Mouse (Mus musculus) lung, postnatal 0 days (tissue): Measurements from ENCODE around the gene Tmed10. TPM values are rescaled to one million over a fixed set of nuclear protein-coding genes. Genes with fewer than 3 reads are reported as not detected.

Experiments used
- ATAC-seq: fragments of 200-750 bp; cut with Nextera tagmentation; 2 replicates; pipeline ENCODE4 v1.8.0; 2017; ENCODE audit warnings: moderate library complexity
- DNase-seq: peaks from one replicate; pipeline ENCODE4 v3.0.0-alpha.2; 2016; ENCODE audit warnings: low spot score
- H3K27ac ChIP-seq: fragments of 300-500 bp; sonication (generic); 2 replicates; pipeline ENCODE4 v1.5.1; 2014; ENCODE audit warnings: antibody characterized with exemption, mild to moderate bottlenecking, low read length, mixed read lengths
- H3K27me3 ChIP-seq: fragments of 300-500 bp; sonication (generic); replicated peaks from 2 replicates; pipeline ENCODE4 v1.6.1; 2014; ENCODE audit warnings: low read length, mixed read lengths; ENCODE audit not compliant: insufficient read depth
- H3K36me3 ChIP-seq: fragments of 300-500 bp; sonication (generic); 2 replicates; pipeline ENCODE4 v1.6.1; 2014; ENCODE audit warnings: low read length, mixed read lengths; ENCODE audit not compliant: insufficient read depth
- H3K4me1 ChIP-seq: fragments of 300-500 bp; sonication (generic); 2 replicates; pipeline ENCODE4 v1.6.1; 2014; ENCODE audit warnings: antibody characterized with exemption, low read depth, low read length, mixed read lengths; ENCODE audit not compliant: insufficient read depth
- H3K4me2 ChIP-seq: fragments of 300-500 bp; sonication (generic); replicated peaks from 2 replicates; pipeline ENCODE4 v1.6.1; 2014; ENCODE audit warnings: low read depth, mild to moderate bottlenecking, low read length, moderate library complexity, mixed read lengths
- H3K4me3 ChIP-seq: fragments of 300-500 bp; sonication (generic); 2 replicates; pipeline ENCODE4 v1.5.1; 2014; ENCODE audit warnings: low read depth, low read length
- H3K9ac ChIP-seq: fragments of 300-500 bp; sonication (generic); replicated peaks from 2 replicates; pipeline ENCODE4 v1.6.1; 2014; ENCODE audit warnings: low read depth, mild to moderate bottlenecking
- H3K9me3 ChIP-seq: fragments of 300-500 bp; sonication (generic); 2 replicates; pipeline ENCODE4 v1.6.1; 2016; ENCODE audit warnings: low read length, mixed read lengths
- CTCF ChIP-seq: IDR thresholded peaks from 2 replicates; pipeline ENCODE4 v1.5.1; 2016; ENCODE audit warnings: antibody characterized with exemption, mild to moderate bottlenecking
- EP300 ChIP-seq: IDR thresholded peaks from 2 replicates; pipeline ENCODE4 v1.6.1; 2016; ENCODE audit warnings: antibody characterized with exemption, mild to moderate bottlenecking, control low read depth
- WGBS: fragments of 180-500 bp; shearing (Covaris S2); extraction: QIAGEN DNeasy Blood & Tissue Kit; methylation state at CpG from one replicate; pipeline ENCODE4 v1.1.7; 2014; 5-methylcytosine and 5-hydroxymethylcytosine counted together
- polyA plus RNA-seq: library from polyadenylated mRNA; unstranded; fragments of >200 nt; fragmentation: Nextera tagmentation; extraction: Ambion mirVana; gene quantifications from 2 replicates; pipeline ENCODE4 v1.2.1, GENCODE M21; 2015

The Tmed10 gene
- polyA plus RNA-seq, 1 experiment from 2014 or later = 354 TPM

GRCm38 (mm10) chr12:85391148-85391547, 16.5 kb upstream of the Tmed10 start:
- WGBS = 86% methylated on average over 7 of the region's 7 CpGs
- H3K27ac ChIP-seq = no peak overlapping the region

GRCm38 (mm10) chr12:85389204-85390185, 14.8 kb upstream of the Tmed10 start:
- Histone ChIP-seq H3K4me1 (peaks cover 20% of the 10 kb centered on the region), H3K27me3 (no peaks in the 10 kb centered on the region), H3K9ac (no peak overlapping the region), H3K4me2 (no peak overlapping the region; the same call in 1 of the 2 replicates), H3K36me3 (no peaks in the 10 kb centered on the region), H3K27ac (peak overlapping the region; percentile 43), H3K4me3 (no peak overlapping the region), H3K9me3 (no peaks in the 10 kb centered on the region)
- DNase-seq (peak; percentile 62), ATAC-seq (peak; percentile 61)
- WGBS = 44% methylated on average over 15 of the region's 15 CpGs
- TF ChIP-seq CTCF (no peak), EP300 (no peak)

More at GRCm38 (mm10) chr12:85391148-85391547, 16.5 kb upstream of the Tmed10 start:
- H3K4me3 ChIP-seq = no peak overlapping the region
- ATAC-seq (no peak), DNase-seq (no peak)
- TF ChIP-seq EP300 = no peak
- no peak for TF ChIP-seq CTCF
- H3K9ac ChIP-seq = no peak overlapping the region
- H3K4me2 ChIP-seq = no peak overlapping the region
- peaks cover 24% of the 10 kb centered on the region for H3K4me1 ChIP-seq
- no peaks in the 10 kb centered on the region for H3K36me3 ChIP-seq
- no peaks in the 10 kb centered on the region for H3K9me3 ChIP-seq
- no peaks in the 10 kb centered on the region for H3K27me3 ChIP-seq

GRCm38 (mm10) chr12:85385995-85386375, 11.3 kb upstream of the Tmed10 start:
- H3K4me3 ChIP-seq = no peak overlapping the region
- H3K9ac ChIP-seq = no peak overlapping the region
- no peak for DNase-seq
- H3K27me3 ChIP-seq = no peaks in the 10 kb centered on the region
- H3K9me3 ChIP-seq = no peaks in the 10 kb centered on the region
- 0 out of 2 replicates have a peak, but pooled peaks cover 11% of the 10 kb centered on the region for H3K4me1 ChIP-seq
- no peaks in the 10 kb centered on the region for H3K36me3 ChIP-seq
- no peak overlapping the region for H3K4me2 ChIP-seq
- WGBS = 41% methylated on average over 5 of the region's 5 CpGs
- no peak for ATAC-seq
- H3K27ac ChIP-seq = no peak overlapping the region
- TF ChIP-seq EP300 = no peak
- no peak for TF ChIP-seq CTCF

GRCm38 (mm10) chr12:85385329-85385994, 10.8 kb upstream of the Tmed10 start:
- WGBS = 62% methylated on average over 10 of the region's 10 CpGs
- H3K27me3 ChIP-seq = no peaks in the 10 kb centered on the region
- no peak overlapping the region for H3K4me3 ChIP-seq
- 0 out of 2 replicates have a peak overlapping the region, but pooled peaks have one; percentile 48 for H3K27ac ChIP-seq
- DNase-seq = peak; percentile 47
- TF ChIP-seq CTCF (no peak), EP300 (no peak)
- no peaks in the 10 kb centered on the region for H3K36me3 ChIP-seq
- no peak overlapping the region for H3K9ac ChIP-seq
- peaks cover 13% of the 10 kb centered on the region; the same call in 1 of the 2 replicates for H3K4me1 ChIP-seq
- H3K9me3 ChIP-seq = no peaks in the 10 kb centered on the region
- peak; percentile 24; the same call in 1 of the 2 replicates for ATAC-seq
- no peak overlapping the region for H3K4me2 ChIP-seq

GRCm38 (mm10) chr12:85382761-85383680, 8.4 kb upstream of the Tmed10 start:
- ATAC-seq (no peak), DNase-seq (peak; percentile 31)
- Histone ChIP-seq H3K9me3 (no peaks in the 10 kb centered on the region), H3K4me3 (no peak overlapping the region), H3K4me2 (no peak overlapping the region), H3K27me3 (no peaks in the 10 kb centered on the region), H3K36me3 (no peaks in the 10 kb centered on the region), H3K4me1 (peaks cover 9% of the 10 kb centered on the region; the same call in 1 of the 2 replicates), H3K27ac (no peak overlapping the region), H3K9ac (no peak overlapping the region)
- TF ChIP-seq EP300 = no peak
- TF ChIP-seq CTCF = no peak
- 52% methylated on average over 14 of the region's 14 CpGs for WGBS
